ENCODE assay signal across 9 mouse cellular contexts in genomic region chr17:75087296-75087941, GRCm38 (mm10).
DNase-seq lines count a peak whose midpoint lies in the region; ATAC-seq lines count a peak whose summit lies in the region.
"Had no signal": no experiment of that assay in that cellular context is flagged by ENCODE, and none has a peak within 500 bp of the region (broad histone marks: within the 10 kb centered on the region; RNA-seq: fewer than 3 reads in every experiment).

No protein-coding gene starts in this region.

- H3K4me1 ChIP-seq in heart, embryonic 16.5 days (ENCODE audit: control insufficient read depth, insufficient read depth, low read length), result peaks cover 13% of the 10 kb centered on the region

- intact Hi-C loops in left cerebral cortex, postnatal 25 days (cut with DNase I), result loop anchor here (5.0 to 10.0 kb wide), 6 partner anchors 80 to 450 kb away; partner anchors contain the start of gene Ltbp1

- no peaks in the 10 kb centered on the region for H3K27me3 ChIP-seq in heart, embryonic 16.5 days (ENCODE audit: control insufficient read depth, insufficient read depth, low read length)

- no peak overlapping the region for H3K4me3 ChIP-seq in heart, embryonic 16.5 days (ENCODE audit: low read length)
- H3K4me3 ChIP-seq: myocyte had no signal

- H3K4me2 ChIP-seq in heart, embryonic 16.5 days (ENCODE audit: low read depth, low read length), result peak overlapping the region; percentile 44

- no peaks in the 10 kb centered on the region for H3K9me3 ChIP-seq in heart, embryonic 16.5 days (replicated peaks; ENCODE audit: control insufficient read depth, low read length)

- WGBS in heart, embryonic 16.5 days, result 30% methylated on average over 10 of the region's 10 CpGs

- H3K9ac ChIP-seq in heart, embryonic 16.5 days (ENCODE audit: low read length), result no peak overlapping the region

- DNase-seq in adrenal gland, adult (ENCODE audit: inconsistent age in 2 of 2, low spot score in 1 of 2), result peak; percentile 11 to 76
- DNase-seq in adrenal gland, postnatal 25 days, result no peak
- peak; percentile 33 for DNase-seq in right cerebral cortex, adult 18-20 months
- no peak for DNase-seq in right cerebral cortex, postnatal 25 days
- peak; percentile 50 to 78 for DNase-seq in left cerebral cortex, postnatal 25 days (ENCODE audit: low spot score in 2 of 2)
- DNase-seq in retina, adult 2 months (ENCODE audit: low read depth, low spot score), result peak; percentile 11
- no peak for DNase-seq in gastrocnemius, postnatal 10 days

- ATAC-seq in heart, embryonic 16.5 days (replicated peaks; ENCODE audit: extremely low read depth, insufficient read depth, low FRiP score), result peak; percentile 73

- H3K36me3 ChIP-seq in heart, embryonic 16.5 days (ENCODE audit: control insufficient read depth, insufficient read depth), result no peaks in the 10 kb centered on the region

- peak overlapping the region; percentile 17; the same call in 1 of the 2 replicates for H3K27ac ChIP-seq in heart, embryonic 16.5 days (ENCODE audit: low read length)

Comparison
In these comparisons a context has a peak if more than half of its experiments do, and no peak if none do; other contexts are left out.
1. DNase-seq: peak in adrenal gland, adult (2 of 2), right cerebral cortex, adult 18-20 months (single experiment), left cerebral cortex, postnatal 25 days (2 of 2) and retina, adult 2 months (single experiment); none in adrenal gland, postnatal 25 days (single experiment), right cerebral cortex, postnatal 25 days (single experiment) and gastrocnemius, postnatal 10 days (single experiment).